Mouse (Mus musculus) CH12F3 (cell line): Measurements from ENCODE around the gene Sdc4.

Source experiments
- in situ Hi-C: fragments of 300-500 bp; cut with MboI; formaldehyde crosslinking; loops from 2 replicates; pipeline ENCODE4 v1.14.3; 2020; ENCODE audit warnings: low sequenced_read_pairs

Gene Sdc4

DNA sequence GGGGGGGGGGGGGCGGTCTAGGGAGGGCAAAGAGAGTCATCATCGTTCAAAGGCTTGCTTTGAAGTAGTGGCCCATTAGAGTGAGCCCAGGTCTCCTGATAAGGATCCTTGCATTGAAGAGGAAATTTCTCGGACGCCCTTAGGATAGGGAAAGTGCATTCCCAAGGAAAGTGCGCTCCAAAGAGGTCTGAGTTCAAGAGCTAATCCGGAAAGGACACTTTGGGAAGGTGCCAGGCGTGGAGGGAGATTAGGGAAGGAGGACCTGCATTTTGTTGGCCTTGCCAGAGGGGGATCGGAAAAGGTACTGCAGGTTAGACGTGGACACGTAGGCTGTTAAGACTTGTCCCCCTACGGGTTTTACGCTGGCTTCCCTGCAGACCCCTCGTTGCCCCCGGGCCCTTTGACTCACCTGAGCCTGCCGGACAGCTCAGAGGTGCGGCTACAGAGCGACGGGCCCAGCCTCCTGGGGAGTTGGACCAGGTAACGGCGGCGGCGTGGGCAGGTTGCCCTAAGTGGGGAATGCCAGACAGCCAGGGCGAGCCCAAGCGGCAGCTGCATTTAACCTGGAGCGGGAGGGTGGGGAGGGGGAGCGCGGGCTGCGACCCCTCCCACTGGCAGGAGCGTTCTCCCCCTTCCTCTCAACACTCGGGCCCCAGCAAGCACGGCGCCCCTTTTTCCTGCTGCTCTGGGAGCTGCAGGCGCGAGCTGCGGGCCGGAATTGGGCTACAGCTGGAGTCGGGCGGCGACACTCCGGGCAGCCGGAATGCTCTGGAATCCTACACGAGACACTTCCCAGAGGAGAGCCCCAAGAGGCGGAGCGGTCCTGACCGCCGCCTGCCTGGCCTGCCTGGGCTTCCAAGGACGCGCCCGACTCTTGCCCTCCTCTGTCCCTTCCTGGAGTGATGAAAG lies 39.4 kb downstream of the Sdc4 start:
- in situ Hi-C loops: no loop called here

DNA sequence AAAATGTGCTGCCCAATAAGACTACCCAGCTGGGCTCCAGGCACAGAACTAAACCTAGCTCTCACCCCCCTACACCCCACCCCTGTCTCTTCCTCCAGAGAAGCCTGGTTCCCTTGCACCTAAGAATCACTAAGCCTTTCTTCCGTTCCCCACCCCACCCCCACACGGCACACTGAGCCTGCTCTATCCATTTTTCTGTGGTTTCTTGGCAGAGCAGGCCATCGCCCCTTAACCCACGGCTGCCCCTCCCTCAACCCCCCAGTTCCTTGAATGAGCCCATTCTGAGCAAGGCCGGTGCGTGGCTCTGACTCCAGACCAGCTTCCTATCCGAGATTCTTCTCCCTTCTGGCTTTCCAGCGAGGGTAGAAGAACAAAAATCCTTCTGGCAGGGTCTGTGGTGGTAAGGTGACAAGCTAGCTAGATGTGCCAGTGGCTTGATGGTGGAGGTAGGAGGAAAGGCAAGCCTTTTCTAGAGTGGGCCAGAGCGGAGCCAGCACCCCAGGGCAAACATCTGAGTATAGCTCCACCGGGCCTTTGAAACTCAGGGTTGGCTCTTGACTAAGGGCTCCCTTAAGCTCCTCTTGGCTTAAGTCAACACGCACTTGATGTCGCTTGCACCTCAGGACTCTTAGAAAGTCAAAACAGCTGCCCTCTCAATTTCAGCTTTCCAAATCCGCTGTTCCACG lies 40.1 kb downstream of the Sdc4 start:
- in situ Hi-C loops: no loop called here

DNA sequence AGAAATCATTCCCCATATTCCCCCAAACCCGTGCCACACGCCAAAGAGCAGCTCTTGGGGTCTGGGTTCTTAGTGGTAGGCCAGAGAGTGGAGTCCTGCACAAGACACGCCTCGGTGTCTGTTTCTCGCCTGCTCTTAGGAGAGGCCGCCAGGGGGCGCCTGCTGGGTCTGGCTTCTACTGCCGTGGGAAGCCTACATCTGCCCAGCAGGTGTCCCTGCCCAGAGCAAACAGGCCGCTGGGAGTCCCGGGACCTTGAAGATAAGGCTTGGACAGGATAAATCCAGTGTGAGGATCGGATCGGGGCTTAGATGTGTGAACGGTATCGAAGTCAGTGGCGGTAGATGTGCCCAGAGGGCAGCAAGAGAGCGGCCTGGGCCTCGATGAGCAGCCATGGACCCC lies 40.8 kb downstream of the Sdc4 start, which contains the start of gene Rbpjl:
Gene Rbpjl (plus strand): TSS at position 236 of the 400 bp plus-strand sequence.
- in situ Hi-C loops: no loop called here

DNA sequence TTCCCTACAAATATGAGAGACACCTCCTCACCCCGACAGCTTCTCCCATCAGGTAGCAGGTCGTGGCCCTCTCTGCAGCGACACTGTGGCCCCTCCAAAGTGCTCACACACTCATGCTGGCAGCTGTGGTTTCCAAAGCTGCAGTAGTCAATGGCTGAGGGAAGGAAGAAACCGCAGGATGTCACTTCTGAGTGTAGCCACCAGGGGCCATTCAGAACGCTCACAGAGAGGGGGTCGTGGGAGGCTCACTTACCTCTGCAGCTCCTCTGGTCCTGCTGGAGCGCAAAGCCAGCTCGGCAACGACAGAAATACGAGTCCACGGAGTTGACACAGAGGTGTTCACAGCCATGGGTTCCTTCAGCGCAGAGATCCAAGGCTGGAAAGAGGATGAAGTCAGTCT lies 46.8 kb downstream of the Sdc4 start:
- in situ Hi-C loops: no loop called here

DNA sequence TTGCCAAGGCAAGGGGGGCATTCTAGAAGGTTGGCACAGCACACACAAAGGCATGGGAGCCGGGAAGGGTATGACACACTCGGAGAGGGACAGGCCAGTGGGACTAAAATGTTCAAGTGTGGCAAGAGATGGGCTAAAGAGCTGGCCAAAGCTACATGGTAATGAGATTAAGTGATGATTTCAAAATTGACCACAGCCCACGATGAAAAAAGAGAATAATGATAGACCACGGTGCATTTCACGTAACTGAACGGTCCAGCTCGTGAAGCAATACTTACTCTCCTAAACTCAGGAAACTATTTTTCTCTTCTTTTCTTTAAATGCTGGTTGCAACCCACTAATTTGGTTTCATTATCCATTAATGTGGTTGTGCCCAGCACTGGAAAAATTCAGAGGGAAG lies 47.6 kb downstream of the Sdc4 start:
- in situ Hi-C loops: no loop called here

DNA sequence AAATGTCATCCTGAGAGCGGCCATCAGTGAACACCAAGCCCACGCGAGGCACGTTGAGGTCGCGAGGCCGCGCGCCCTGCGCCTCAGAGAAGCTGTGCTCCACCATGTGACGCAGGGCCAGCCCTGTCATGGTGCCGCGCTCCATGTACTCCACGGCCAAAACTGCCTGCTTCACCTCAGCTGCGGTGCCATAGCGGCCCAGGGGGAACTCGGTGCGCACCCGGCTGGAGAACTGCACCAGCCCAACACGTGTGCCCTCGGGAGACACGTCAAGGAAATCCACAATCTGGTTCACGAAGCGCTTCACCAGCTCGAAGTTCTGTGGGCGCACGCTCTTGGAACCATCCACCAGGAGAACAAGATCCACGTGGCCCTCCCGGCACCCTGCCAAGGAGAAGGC lies 50.6 kb downstream of the Sdc4 start:
- in situ Hi-C loops: no loop called here

DNA sequence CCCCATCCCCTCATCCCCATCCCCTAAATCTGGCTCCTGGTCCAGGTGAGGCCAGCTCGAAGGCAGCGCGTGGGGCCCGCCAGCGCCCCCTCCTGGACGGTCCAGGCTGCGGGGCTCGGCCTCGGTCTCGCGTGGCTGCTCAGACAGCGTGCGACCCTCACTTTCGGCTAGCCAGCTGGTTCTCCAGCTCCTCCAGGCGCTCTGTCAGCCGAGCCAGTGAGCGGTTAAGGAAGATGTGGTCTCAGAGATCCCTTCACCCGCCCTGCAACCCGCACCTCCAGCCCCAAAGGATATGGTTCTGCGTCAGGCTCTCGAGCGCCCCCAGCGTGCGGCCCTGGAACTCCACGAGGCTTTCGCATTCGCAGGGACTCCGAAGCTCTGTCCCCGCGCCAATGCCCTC lies 54.2 kb downstream of the Sdc4 start:
- in situ Hi-C loops: no loop called here

DNA sequence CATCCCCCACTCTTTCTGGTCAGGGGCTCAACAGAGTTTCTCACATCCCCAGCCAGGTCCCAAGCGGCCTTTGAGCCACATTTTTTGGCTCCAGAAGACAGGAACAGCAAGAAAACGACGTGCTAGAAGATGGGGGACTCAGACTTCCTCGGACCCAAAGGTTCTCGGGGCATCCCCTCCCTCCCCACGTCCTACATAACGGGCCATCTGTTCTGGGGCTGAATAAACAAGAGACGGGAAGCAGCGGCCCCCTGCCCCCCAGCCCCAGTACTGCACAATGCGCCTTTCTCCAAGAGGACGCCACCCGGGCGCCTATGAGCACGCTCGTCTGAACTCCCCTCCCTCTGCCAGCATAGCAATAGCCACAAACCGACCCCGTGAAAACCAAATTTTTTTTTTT lies 54.7 kb downstream of the Sdc4 start, which contains the start of gene Slpi:
Gene Slpi (minus strand): TSS at position 76 of the 400 bp plus-strand sequence.
- in situ Hi-C loops: no loop called here

DNA sequence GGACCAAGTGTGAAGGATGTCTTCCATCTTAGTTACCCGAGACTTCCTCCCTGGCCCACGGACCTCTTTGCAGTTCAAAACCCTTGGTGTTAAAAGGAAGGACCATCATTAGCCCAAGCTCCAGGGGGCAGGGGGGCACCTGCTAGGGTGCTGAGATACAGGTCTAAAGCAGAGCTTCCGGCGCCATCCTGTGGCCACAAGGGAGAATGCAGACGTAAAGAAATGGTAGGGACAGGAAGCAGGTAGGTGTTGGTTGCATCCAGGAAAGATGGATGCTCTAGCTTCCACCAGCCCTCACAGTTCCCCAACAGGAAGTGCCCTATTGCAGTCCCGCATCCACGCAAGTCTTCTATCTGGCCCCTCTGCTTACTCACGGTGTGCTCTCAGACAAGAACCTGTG lies 56.7 kb downstream of the Sdc4 start:
- in situ Hi-C loops: no loop called here

DNA sequence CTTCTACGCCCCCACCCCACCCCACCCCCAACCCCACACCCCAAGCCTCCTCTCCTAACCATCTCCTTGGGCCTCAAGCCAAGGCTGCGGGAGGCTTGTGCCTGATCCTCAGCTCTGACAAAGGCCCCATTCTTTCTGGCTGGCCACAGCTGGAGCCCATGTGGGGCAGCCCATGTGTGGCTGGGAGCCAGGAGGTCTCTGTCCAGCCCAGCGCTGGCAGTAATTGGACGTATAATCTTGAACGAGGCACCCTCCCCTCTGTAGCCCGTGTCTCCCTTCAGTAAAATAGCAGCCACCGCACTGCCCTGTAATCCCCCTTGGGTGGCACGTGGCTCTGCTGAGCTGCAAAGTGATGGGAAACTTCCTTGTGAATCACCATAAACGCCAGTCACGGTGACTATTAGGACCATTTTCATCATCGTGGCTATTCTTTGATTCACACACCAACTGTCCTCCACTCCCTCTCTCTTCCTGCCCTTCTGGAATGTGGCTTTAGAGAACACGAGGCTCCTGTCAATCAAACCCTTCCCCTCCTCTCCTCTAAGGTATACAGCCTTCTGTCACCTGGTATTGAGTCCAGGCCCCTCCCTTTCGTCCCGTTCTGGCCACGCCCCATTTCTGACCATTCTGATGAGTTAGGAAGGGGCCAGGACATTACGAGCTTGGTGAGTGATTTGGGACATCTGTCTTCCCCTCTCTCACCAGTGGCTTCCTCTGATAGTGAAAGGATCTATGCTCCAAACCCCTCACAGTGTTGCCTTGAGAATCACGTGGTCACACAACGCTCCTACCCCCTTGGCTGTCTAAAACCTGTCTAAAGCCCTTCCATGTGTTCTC lies 57.5 kb downstream of the Sdc4 start:
- in situ Hi-C loops: no loop called here

DNA sequence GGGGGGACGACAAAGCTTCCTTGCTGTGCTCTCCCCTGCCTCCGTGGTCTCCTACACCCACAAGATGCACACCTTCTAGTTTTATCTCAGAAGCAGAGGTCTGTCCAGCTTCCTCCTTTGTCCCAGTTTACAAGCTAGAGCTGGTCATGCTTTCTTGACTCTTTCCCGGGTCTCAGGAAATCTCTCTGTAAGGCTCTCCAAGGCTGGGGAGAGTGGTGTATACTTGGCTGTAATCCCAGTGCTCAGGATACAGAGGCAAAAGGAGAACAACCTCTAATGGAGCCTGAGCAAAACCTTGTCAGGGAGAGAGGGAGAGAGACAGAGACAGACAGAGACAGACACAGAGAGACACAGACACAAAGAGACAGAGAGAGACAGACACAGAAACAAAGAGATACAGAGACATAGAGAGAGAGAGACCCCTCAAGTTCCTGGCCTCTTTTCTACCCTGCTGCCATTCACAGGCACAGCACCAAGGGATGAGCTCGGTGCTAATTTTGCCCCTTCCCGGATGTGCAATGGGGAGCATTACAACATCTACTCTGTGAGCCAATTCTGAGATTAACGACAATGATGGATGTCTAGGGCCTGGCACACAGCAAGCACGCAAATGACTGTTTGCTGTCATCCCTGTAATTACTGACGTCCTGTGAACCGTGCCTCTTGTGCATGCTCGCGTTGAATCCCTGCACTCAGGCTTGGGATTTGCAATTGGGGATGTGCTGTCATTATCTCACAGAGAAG lies 59.9 kb downstream of the Sdc4 start:
- in situ Hi-C loops: no loop called here

DNA sequence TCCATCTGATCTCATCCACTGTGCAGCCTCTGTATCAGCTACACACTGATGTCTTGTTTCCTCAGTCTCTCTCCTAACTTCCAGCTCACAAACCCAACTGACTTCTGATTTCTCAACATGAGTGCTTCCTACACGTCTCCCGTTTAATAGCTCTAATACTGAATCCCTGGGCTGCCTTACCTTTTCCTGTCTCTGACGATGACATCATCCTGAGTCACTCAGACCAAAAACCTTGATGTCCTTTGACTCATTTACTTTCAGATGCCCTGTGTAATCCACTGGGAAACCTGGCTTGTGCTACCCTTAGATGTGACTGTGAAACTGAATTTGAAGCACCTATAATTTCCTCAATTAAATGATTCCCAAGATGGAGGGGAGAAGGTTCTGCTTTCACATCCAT lies 60.7 kb downstream of the Sdc4 start:
- in situ Hi-C loops: no loop called here

DNA sequence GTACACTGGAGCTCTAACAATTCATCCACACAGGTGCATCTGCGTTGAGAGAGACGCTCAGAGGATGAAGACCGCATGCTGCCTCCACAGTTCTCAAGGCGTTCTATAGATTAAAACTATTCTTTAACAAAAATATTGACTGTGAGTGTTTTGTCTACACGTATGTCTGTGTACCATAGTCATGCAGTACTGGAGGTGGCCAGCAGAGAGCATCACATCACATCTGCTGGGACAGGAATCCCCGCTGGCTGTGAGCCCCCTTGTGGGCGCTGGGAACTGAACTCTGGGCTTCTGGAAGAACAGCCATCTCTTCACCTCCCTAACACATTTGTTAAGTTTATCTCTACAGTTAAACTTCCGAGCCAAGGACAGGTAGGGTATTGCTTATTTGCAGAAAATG lies 62.0 kb downstream of the Sdc4 start:
- in situ Hi-C loops: no loop called here

DNA sequence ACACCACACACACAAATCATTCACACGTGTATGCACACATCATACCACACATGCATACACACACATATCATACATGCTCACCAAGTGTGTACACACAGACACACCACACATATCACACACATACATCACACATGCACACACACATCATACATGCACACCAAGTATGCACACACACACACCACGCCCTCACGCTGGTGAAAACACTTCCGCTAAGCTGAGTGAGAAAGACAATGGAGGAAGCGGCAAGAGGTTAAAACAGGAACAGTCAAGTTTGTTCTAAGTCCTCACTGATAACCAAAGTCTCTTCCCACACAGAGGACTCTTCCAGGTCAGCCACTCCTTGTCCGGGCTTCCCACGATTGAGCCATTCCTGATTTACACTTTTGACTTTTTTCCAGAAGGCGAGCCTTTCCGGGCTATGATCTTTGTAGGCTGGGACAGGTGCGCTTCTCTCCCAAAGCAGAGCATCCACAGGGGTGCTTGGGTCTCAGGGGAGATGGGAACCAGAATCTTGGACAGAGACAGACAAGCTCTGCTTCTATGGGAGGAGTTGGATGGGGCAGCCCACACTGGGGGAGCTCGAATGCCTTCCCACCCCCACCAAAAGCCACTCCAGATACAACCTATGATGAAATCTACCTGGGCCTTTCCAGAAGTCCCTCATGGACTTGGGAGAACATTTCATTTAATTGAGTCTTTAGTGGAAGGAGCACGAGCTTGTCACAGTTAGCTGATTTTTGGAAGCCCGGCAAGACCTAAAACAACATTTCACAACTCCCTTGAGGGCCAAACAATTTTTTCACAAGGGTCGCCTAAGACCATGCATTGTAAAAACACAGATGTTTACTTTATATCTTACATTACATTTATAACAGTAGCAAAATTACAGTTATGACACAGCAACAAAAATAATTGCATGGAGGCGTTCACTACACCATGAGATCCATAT lies 65.9 kb downstream of the Sdc4 start:
- in situ Hi-C loops: no loop called here
